Mouse (Mus musculus) heart, postnatal 10 days (tissue): ENCODE measurements around the gene Gm47289. TPM values are rescaled to one million over a fixed set of nuclear protein-coding genes. Genes with fewer than 3 reads are reported as not detected.

Experiments used
- DNase-seq, 2 experiments: peaks; one replicate each; pipeline ENCODE4 v3.0.0; 2021
- intact Hi-C: fragments of 180-260 bp; cut with DNase I; formaldehyde crosslinking; loops from one replicate; pipeline ENCODE4 v1.15.1; 2025
- total RNA-seq, 2 experiments: library from RNA; stranded (reverse); gene quantifications; 2 replicates each; pipeline ENCODE4 v1.2.3; 2021

The Gm47289 gene
- total RNA-seq, 2 experiments from 2014 or later: not detected

- peak; percentile 86 to 88 for DNase-seq
- intact Hi-C loops: loop anchor here (2.0 to 5.0 kb wide), 3 partner anchors 121 to 274 kb away; no protein-coding TSS in a partner anchor
Observed at GRCm38 (mm10) chr9:119156278-119157201, 2.4 kb upstream of the Gm47289 start, which contains the start of gene Acaa1b. Gene Acaa1b, minus strand, starts transcription at chr9:119157093.

GRCm38 (mm10) chr9:119160689-119161088, 1.7 kb downstream of the Gm47289 start:
- DNase-seq: no peak
- intact Hi-C loops: no loop called here

- intact Hi-C loops: no loop called here
- no peak for DNase-seq
Observed at GRCm38 (mm10) chr9:119164743-119165142, 5.8 kb downstream of the Gm47289 start.

- no peak for DNase-seq
- intact Hi-C loops: no loop called here
Observed at GRCm38 (mm10) chr9:119165548-119165947, 6.6 kb downstream of the Gm47289 start.

- intact Hi-C loops: no loop called here
- no peak for DNase-seq
Observed at GRCm38 (mm10) chr9:119167608-119168007, 8.6 kb downstream of the Gm47289 start.

GRCm38 (mm10) chr9:119179292-119179691, 20.3 kb downstream of the Gm47289 start:
- no peak for DNase-seq
- intact Hi-C loops: no loop called here

- DNase-seq: peak; percentile 49 to 51
- intact Hi-C loops: no loop called here
Observed at GRCm38 (mm10) chr9:119181241-119181728, 22.3 kb downstream of the Gm47289 start.

GRCm38 (mm10) chr9:119192202-119192990, 33.4 kb downstream of the Gm47289 start:
- peak; percentile 16 to 29 for DNase-seq
- intact Hi-C loops: no loop called here

GRCm38 (mm10) chr9:119199151-119199861, 40.3 kb downstream of the Gm47289 start:
- DNase-seq: no peak
- intact Hi-C loops: no loop called here

GRCm38 (mm10) chr9:119201653-119202052, 42.7 kb downstream of the Gm47289 start:
- DNase-seq: no peak
- intact Hi-C loops: no loop called here

GRCm38 (mm10) chr9:119203617-119204016, 44.7 kb downstream of the Gm47289 start:
- intact Hi-C loops: no loop called here
- no peak for DNase-seq

- intact Hi-C loops: no loop called here
- no peak for DNase-seq
Observed at GRCm38 (mm10) chr9:119205756-119206155, 46.8 kb downstream of the Gm47289 start.

- DNase-seq: no peak
- intact Hi-C loops: no loop called here
Observed at GRCm38 (mm10) chr9:119206666-119207065, 47.7 kb downstream of the Gm47289 start.

GRCm38 (mm10) chr9:119207113-119207512, 48.2 kb downstream of the Gm47289 start:
- intact Hi-C loops: no loop called here
- no peak for DNase-seq

- intact Hi-C loops: no loop called here
Observed at GRCm38 (mm10) chr9:119208998-119209397, 50.0 kb downstream of the Gm47289 start, which contains the start of gene Slc22a13. Gene Slc22a13, minus strand, starts transcription at chr9:119209098.

More at GRCm38 (mm10) chr9:119208998-119209397, 50.0 kb downstream of the Gm47289 start, which contains the start of gene Slc22a13:
- DNase-seq: no peak

Other genes with a start within 250 kb of the Gm47289 start
- gene Ctdspl, start 232.7 kb upstream of the Gm47289 start, total RNA-seq: 10 to 100 TPM; 16.0 to 17.5 TPM
- gene Vill, start 106.4 kb upstream of the Gm47289 start, total RNA-seq: 1 to 10 TPM; 1.5 to 3.7 TPM
- gene Plcd1, start 65.7 kb upstream of the Gm47289 start, total RNA-seq: 10 to 100 TPM; 16.5 to 18.7 TPM
- gene Dlec1, start 56.7 kb upstream of the Gm47289 start, total RNA-seq: under 1 TPM in 1 of 2 experiments, not detected in 1; 0.07 TPM
- 1 to 10 TPM; 2.6 to 4.8 TPM for gene Acaa1b, start 2.1 kb upstream of the Gm47289 start, total RNA-seq
- gene Slc22a13, start 49.9 kb downstream of the Gm47289 start, total RNA-seq: not detected
- gene Oxsr1, start 163.3 kb downstream of the Gm47289 start, total RNA-seq: 10 to 100 TPM; 37.6 to 37.9 TPM
- gene Acaa1a, start 180.5 kb downstream of the Gm47289 start, total RNA-seq: 10 to 100 TPM; 78.6 to 80.0 TPM
- gene Myd88, start 182.2 kb downstream of the Gm47289 start, total RNA-seq: 10 to 100 TPM; 16.1 to 20.8 TPM
- under 1 TPM; 0.52 to 0.57 TPM for gene Xylb, start 198.2 kb downstream of the Gm47289 start, total RNA-seq
- gene Slc22a14, start 206.4 kb downstream of the Gm47289 start, total RNA-seq: under 1 TPM in 1 of 2 experiments, not detected in 1; 0.32 TPM
- 1 to 10 TPM; 6.9 to 7.4 TPM for gene Acvr2b, start 243.0 kb downstream of the Gm47289 start, total RNA-seq